Mouse (Mus musculus): ENCODE data around the gene Olfr995. TPM values are rescaled to one million over a fixed set of nuclear protein-coding genes. Genes with fewer than 3 reads are reported as not detected.

Gene Olfr995
- not detected in 2 replicates for polyA plus RNA-seq (2015; fragmentation: Nextera tagmentation; extraction: Ambion mirVana)

DNA sequence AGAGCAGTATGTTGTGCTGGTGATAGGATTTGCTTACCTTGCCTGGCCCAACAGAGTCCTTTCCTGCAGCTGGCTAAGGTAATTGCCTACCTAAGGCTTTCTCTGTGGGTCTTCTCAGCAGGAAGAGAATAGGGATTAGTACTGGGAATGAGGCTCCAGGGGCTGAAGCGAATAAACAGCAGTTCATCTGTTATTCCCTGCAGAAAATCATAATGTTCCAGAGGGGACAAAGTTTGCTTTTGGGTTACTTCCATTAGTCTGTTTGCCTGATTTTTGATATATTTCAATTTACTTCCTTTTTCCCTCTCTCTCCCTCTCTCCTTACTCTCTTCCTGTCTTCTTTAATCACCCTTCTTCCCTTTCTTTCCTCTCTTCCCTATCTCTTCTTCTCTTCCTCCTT is at the start of gene Olfr995:
Gene Olfr995, minus strand, starts transcription at position 101 of the 400 bp plus-strand sequence.
- 29% methylated on average over 1 of the region's 1 CpGs for WGBS
- Histone ChIP-seq H3K4me1 (ENCODE audit: control insufficient read depth, insufficient read depth, low read length) (no peaks in the 10 kb centered on the region), H3K36me3 (ENCODE audit: control insufficient read depth, insufficient read depth, low read length) (no peaks in the 10 kb centered on the region), H3K4me3 (replicated peaks; ENCODE audit: low read length) (no peak within 1 kb of the TSS), H3K27ac (ENCODE audit: low read length) (no peak within 1 kb of the TSS), H3K9ac (ENCODE audit: low read length) (no peak within 1 kb of the TSS), H3K4me2 (ENCODE audit: low read depth, low read length) (no peak within 1 kb of the TSS), H3K27me3 (ENCODE audit: control insufficient read depth, insufficient read depth, low read length) (no peaks in the 10 kb centered on the region), H3K9me3 (replicated peaks; ENCODE audit: control insufficient read depth, low read length) (no peaks in the 10 kb centered on the region)
- ATAC-seq (ENCODE audit: insufficient read depth, low FRiP score), result no peak

DNA sequence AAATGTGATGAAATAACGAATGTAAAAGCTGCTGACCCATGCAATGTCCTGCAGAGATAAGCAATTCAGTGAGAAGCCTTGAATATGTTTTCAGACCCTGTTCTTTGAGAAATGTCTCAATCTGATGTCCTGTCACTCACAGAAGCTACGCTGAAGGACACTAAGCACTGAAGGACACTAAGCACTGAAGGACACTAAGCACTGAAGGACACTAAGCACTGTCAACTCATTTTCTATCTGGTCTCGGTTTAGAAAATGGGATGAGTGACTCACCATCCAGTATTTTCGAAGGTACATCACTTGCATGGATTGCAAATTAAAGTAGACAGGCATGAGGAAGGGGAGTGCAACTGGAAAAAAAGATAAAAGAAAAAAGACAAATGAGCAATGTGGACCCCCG is 47.0 kb upstream of the Olfr995 start:
- no peak overlapping the region for H3K4me2 ChIP-seq (ENCODE audit: low read depth, low read length)
- no peak overlapping the region for H3K27ac ChIP-seq (ENCODE audit: low read length)
- no peak overlapping the region for H3K4me3 ChIP-seq (replicated peaks; ENCODE audit: low read length)
- no peak overlapping the region for H3K9ac ChIP-seq (ENCODE audit: low read length)
- no peaks in the 10 kb centered on the region for H3K4me1 ChIP-seq (ENCODE audit: control insufficient read depth, insufficient read depth, low read length)
- WGBS, result 80% methylated on average over 5 of the region's 5 CpGs
- no peaks in the 10 kb centered on the region for H3K27me3 ChIP-seq (ENCODE audit: control insufficient read depth, insufficient read depth, low read length)
- no peaks in the 10 kb centered on the region for H3K36me3 ChIP-seq (ENCODE audit: control insufficient read depth, insufficient read depth, low read length)
- H3K9me3 ChIP-seq (replicated peaks; ENCODE audit: control insufficient read depth, low read length), result no peaks in the 10 kb centered on the region
- ATAC-seq (ENCODE audit: insufficient read depth, low FRiP score), result no peak

DNA sequence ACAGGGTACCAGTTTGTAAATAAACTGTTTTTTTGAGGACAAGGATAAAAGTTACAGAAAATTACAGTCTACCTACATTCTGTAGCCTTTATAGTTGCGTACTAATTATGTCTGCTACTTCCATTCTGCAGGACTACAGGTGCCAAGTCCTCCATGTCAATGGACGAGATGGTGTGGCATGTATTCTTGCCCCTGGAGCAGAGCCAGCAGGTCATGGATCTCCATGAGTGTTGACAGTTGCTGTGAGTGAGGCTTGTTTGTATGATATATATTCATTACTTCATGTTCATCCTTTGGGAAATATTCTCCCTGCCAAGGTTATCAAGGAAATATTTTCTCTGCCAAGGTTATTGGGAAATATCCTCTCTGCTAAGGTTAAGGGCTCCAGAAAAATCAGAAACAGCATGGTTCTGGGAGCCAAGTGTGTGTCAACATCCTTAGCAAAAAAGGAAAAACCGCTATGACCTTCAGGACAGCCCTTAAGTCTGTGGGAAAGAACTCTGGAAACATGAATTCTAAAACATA is 23.4 kb upstream of the Olfr995 start:
- WGBS, result 67% methylated on average over 3 of the region's 3 CpGs
- ATAC-seq (ENCODE audit: insufficient read depth, low FRiP score), result no peak
- H3K9ac ChIP-seq (ENCODE audit: low read length), result no peak overlapping the region
- H3K4me1 ChIP-seq (ENCODE audit: control insufficient read depth, insufficient read depth, low read length), result no peaks in the 10 kb centered on the region
- no peak overlapping the region for H3K4me3 ChIP-seq (replicated peaks; ENCODE audit: low read length)
- no peak overlapping the region for H3K27ac ChIP-seq (ENCODE audit: low read length)
- H3K4me2 ChIP-seq (ENCODE audit: low read depth, low read length), result no peak overlapping the region
- H3K9me3 ChIP-seq (replicated peaks; ENCODE audit: control insufficient read depth, low read length), result no peaks in the 10 kb centered on the region
- H3K36me3 ChIP-seq (ENCODE audit: control insufficient read depth, insufficient read depth, low read length), result no peaks in the 10 kb centered on the region
- H3K27me3 ChIP-seq (ENCODE audit: control insufficient read depth, insufficient read depth, low read length), result no peaks in the 10 kb centered on the region

GRCm38 (mm10) chr2:85442546-85442945 is 893 bp downstream of the Olfr995 start:
- H3K4me1 ChIP-seq (ENCODE audit: control insufficient read depth, insufficient read depth, low read length), result no peaks in the 10 kb centered on the region
- no peaks in the 10 kb centered on the region for H3K9me3 ChIP-seq (replicated peaks; ENCODE audit: control insufficient read depth, low read length)
- H3K4me2 ChIP-seq (ENCODE audit: low read depth, low read length), result no peak overlapping the region
- no peak overlapping the region for H3K9ac ChIP-seq (ENCODE audit: low read length)
- ATAC-seq (ENCODE audit: insufficient read depth, low FRiP score), result no peak
- H3K36me3 ChIP-seq (ENCODE audit: control insufficient read depth, insufficient read depth, low read length), result no peaks in the 10 kb centered on the region
- H3K27ac ChIP-seq (ENCODE audit: low read length), result no peak overlapping the region
- H3K4me3 ChIP-seq (replicated peaks; ENCODE audit: low read length), result no peak overlapping the region
- no peaks in the 10 kb centered on the region for H3K27me3 ChIP-seq (ENCODE audit: control insufficient read depth, insufficient read depth, low read length)

DNA sequence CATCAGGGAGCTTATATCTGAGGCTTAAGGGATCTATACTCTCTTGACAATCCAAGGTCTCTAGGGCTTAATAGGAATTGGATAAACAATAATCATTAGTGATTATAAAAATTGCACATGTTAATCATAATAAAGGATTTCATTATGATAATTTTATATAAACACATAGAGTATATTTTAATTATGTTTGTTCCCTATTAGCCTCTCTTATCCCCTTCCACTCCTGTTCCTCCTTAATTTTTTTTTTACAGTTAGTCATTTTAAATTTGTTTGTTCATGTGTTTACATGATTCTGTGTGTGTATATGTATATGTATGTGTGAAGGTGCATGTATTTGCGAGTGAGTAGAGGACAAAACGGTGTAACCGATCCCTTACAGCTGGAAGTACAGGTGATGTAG is 7.1 kb downstream of the Olfr995 start, which contains the start of gene Olfr994:
Gene Olfr994, minus strand, starts transcription at position 101 of the 400 bp plus-strand sequence.
- ATAC-seq (ENCODE audit: insufficient read depth, low FRiP score), result no peak
- H3K36me3 ChIP-seq (ENCODE audit: control insufficient read depth, insufficient read depth, low read length), result no peaks in the 10 kb centered on the region
- H3K4me1 ChIP-seq (ENCODE audit: control insufficient read depth, insufficient read depth, low read length), result no peaks in the 10 kb centered on the region
- no peak within 1 kb of the TSS for H3K4me3 ChIP-seq (replicated peaks; ENCODE audit: low read length)
- 88% methylated on average over 3 of the region's 3 CpGs for WGBS
- no peak within 1 kb of the TSS for H3K27ac ChIP-seq (ENCODE audit: low read length)
- H3K27me3 ChIP-seq (ENCODE audit: control insufficient read depth, insufficient read depth, low read length), result no peaks in the 10 kb centered on the region
- H3K9ac ChIP-seq (ENCODE audit: low read length), result no peak within 1 kb of the TSS
- H3K4me2 ChIP-seq (ENCODE audit: low read depth, low read length), result no peak within 1 kb of the TSS
- H3K9me3 ChIP-seq (replicated peaks; ENCODE audit: control insufficient read depth, low read length), result no peaks in the 10 kb centered on the region

GRCm38 (mm10) chr2:85425893-85426292 is 17.5 kb downstream of the Olfr995 start:
- H3K27me3 ChIP-seq (ENCODE audit: control insufficient read depth, insufficient read depth, low read length), result no peaks in the 10 kb centered on the region
- H3K36me3 ChIP-seq (ENCODE audit: control insufficient read depth, insufficient read depth, low read length), result no peaks in the 10 kb centered on the region
- WGBS, result 74% methylated on average over 1 of the region's 1 CpGs
- no peak overlapping the region for H3K4me2 ChIP-seq (ENCODE audit: low read depth, low read length)
- no peaks in the 10 kb centered on the region for H3K9me3 ChIP-seq (replicated peaks; ENCODE audit: control insufficient read depth, low read length)
- no peaks in the 10 kb centered on the region for H3K4me1 ChIP-seq (ENCODE audit: control insufficient read depth, insufficient read depth, low read length)
- no peak overlapping the region for H3K4me3 ChIP-seq (replicated peaks; ENCODE audit: low read length)
- H3K9ac ChIP-seq (ENCODE audit: low read length), result no peak overlapping the region
- no peak overlapping the region for H3K27ac ChIP-seq (ENCODE audit: low read length)
- no peak for ATAC-seq (ENCODE audit: insufficient read depth, low FRiP score)

DNA sequence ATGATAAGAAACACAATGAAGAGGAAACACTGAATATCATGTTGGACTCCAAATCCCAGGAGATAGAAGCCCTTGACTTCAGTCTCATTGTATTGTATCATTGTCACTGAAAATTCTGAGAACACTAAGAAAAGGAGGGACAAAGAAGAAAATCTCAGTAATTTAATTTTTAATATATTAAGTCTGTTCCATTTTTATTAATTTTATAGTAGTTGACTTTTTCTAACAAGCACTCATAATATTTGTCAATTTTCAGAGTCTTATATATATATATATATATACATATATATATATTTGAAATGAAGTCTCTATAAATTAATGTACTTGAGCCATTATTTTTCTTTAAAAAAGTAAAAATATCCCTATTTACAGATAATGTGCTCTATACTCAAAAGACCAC is 28.7 kb downstream of the Olfr995 start, which contains the start of gene Olfr993:
Gene Olfr993, minus strand, starts transcription at position 101 of the 400 bp plus-strand sequence.
- no peak for ATAC-seq (ENCODE audit: insufficient read depth, low FRiP score)
- H3K4me2 ChIP-seq (ENCODE audit: low read depth, low read length), result no peak within 1 kb of the TSS
- no peaks in the 10 kb centered on the region for H3K36me3 ChIP-seq (ENCODE audit: control insufficient read depth, insufficient read depth, low read length)
- H3K27me3 ChIP-seq (ENCODE audit: control insufficient read depth, insufficient read depth, low read length), result no peaks in the 10 kb centered on the region
- no peak within 1 kb of the TSS for H3K9ac ChIP-seq (ENCODE audit: low read length)
- no peak within 1 kb of the TSS for H3K4me3 ChIP-seq (replicated peaks; ENCODE audit: low read length)
- no peak within 1 kb of the TSS for H3K27ac ChIP-seq (ENCODE audit: low read length)
- no peaks in the 10 kb centered on the region for H3K9me3 ChIP-seq (replicated peaks; ENCODE audit: control insufficient read depth, low read length)
- no peaks in the 10 kb centered on the region for H3K4me1 ChIP-seq (ENCODE audit: control insufficient read depth, insufficient read depth, low read length)

- Histone ChIP-seq H3K4me2 (ENCODE audit: low read depth, low read length) (no peak within 1 kb of the TSS), H3K9ac (ENCODE audit: low read length) (no peak within 1 kb of the TSS), H3K36me3 (ENCODE audit: control insufficient read depth, insufficient read depth, low read length) (no peaks in the 10 kb centered on the region), H3K27ac (ENCODE audit: low read length) (no peak within 1 kb of the TSS), H3K27me3 (ENCODE audit: control insufficient read depth, insufficient read depth, low read length) (no peaks in the 10 kb centered on the region), H3K9me3 (replicated peaks; ENCODE audit: control insufficient read depth, low read length) (no peaks in the 10 kb centered on the region), H3K4me3 (replicated peaks; ENCODE audit: low read length) (no peak within 1 kb of the TSS), H3K4me1 (ENCODE audit: control insufficient read depth, insufficient read depth, low read length) (no peaks in the 10 kb centered on the region)
- 34% methylated on average over 2 of the region's 2 CpGs for WGBS
- no peak for ATAC-seq (ENCODE audit: insufficient read depth, low FRiP score)
These were observed 34.1 kb downstream of the Olfr995 start, which contains the start of gene Olfr992 for GRCm38 (mm10) chr2:85409369-85409768. TSS of gene Olfr992 (minus strand) at chr2:85409469.
